Mouse (Mus musculus) adrenal gland, postnatal 4 days (tissue): ENCODE data around the gene Chst15. TPM values are rescaled to one million over a fixed set of nuclear protein-coding genes. Genes with fewer than 3 reads are reported as not detected.

Experiments used
- DNase-seq, 2 experiments: peaks; one replicate each; pipeline ENCODE4 v3.0.0; 2021 to 2022; ENCODE audit warnings: low spot score in 2 of 2, mixed read lengths in 2 of 2
- total RNA-seq, 2 experiments: library from RNA; stranded (reverse); gene quantifications; 2 replicates each; pipeline ENCODE4 v1.2.3; 2021

Gene Chst15
- total RNA-seq, 2 experiments from 2014 or later, result 47.3 to 48.6 TPM

GRCm38 (mm10) chr7:132267721-132268498 is 49.1 kb downstream of the Chst15 start:
- DNase-seq, result no peak

- no peak for DNase-seq
Measured at GRCm38 (mm10) chr7:132264763-132265162, 52.3 kb downstream of the Chst15 start.

- no peak for DNase-seq
Measured at GRCm38 (mm10) chr7:132263186-132263585, 53.8 kb downstream of the Chst15 start.

GRCm38 (mm10) chr7:132262696-132263095 is 54.3 kb downstream of the Chst15 start:
- no peak for DNase-seq

- DNase-seq, result no peak
Measured at GRCm38 (mm10) chr7:132261885-132262284, 55.1 kb downstream of the Chst15 start.

DNA sequence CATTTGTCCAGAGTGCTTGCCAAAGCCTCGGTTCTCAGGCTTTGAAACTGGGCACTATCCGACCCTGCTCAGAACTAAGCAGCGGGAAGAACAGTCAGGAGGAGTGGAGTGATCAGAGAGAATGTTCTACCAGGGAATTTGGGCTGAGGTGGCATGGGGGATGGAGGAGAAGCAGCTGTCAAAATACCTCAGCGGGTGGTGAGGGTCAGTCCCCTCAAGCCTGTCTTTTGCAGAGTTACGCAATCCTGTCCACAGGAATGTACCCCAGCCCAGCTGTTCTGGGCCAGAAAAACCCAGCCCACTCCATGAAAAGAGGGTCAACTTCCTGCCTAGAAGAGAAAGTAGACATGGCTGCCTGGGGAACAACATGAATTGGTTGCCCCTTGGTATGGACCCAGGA is 56.4 kb downstream of the Chst15 start:
- no peak for DNase-seq

- DNase-seq, result no peak
Measured at GRCm38 (mm10) chr7:132258817-132259216, 58.2 kb downstream of the Chst15 start.

- no peak for DNase-seq
Measured at GRCm38 (mm10) chr7:132258216-132258615, 58.8 kb downstream of the Chst15 start.

- no peak for DNase-seq
Measured at GRCm38 (mm10) chr7:132253513-132253912, 63.5 kb downstream of the Chst15 start.

GRCm38 (mm10) chr7:132253078-132253477 is 64.0 kb downstream of the Chst15 start:
- no peak for DNase-seq

DNA sequence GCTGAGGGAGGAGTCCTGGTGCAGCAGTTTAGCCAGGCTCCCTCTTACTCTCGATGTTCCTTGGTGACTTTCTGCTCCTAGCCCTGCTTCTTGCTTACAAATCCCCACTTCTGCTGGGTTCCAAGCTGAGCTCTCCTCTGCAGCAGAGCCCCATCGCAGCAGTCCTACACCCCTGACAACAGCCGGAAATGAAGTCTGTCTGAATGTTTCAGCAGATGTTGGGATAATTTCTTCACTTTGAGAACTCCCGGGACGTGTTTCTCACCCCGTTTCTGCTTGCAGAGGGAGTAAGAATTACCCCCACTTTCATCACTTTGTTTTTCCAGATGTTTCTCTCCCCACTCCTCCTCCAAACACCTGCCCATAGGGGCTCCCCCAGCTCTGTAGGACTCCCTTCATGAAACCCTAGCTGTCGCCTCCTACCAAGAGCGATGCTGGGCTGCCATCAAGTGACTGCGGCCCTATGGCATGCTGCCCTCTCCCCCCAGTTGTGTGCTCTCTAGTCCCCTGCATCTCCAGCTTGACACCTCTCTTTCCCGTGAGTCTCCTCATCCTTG is 67.4 kb downstream of the Chst15 start:
- DNase-seq, result no peak

DNA sequence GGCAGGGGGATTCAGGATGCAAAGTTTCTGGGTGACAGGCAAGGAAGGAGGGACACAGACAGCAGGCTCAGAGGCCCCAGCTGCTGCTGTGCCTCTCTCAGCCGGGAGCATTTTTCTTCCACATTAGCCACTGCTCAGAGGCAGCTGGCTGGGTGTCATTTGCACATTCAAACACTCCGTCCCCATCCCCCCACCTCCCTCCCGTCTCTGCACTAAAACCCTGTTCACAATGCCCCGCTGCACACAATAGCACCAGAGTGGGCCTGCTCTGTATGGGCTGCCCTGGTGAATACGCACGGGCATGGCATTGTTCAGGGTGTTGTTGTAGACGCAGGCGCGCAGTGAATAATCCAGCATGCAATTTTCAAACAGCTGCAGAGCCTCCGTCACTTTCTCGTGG is 69.5 kb downstream of the Chst15 start:
- DNase-seq, result no peak

DNA sequence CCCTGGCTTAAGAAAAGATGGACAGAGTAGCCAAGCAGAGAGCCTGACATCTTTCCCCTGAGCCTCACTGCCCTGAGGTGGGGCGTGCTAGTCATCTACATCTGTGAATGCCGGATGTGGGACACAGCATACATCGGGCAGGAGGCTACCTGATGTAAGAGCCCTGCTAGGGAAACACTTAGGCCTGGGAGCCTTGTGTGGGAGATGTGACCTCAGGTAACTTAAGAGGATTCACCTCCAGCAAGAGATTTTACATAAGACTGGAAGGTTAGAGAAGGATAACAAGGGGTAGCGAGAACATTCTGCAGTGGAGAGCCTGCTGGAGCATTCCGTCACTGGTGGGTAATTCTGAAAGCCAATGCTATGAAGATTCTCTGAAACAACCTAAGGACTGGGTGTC is 69.9 kb downstream of the Chst15 start:
- no peak for DNase-seq

- no peak for DNase-seq
Measured at GRCm38 (mm10) chr7:132245730-132246129, 71.3 kb downstream of the Chst15 start.

DNA sequence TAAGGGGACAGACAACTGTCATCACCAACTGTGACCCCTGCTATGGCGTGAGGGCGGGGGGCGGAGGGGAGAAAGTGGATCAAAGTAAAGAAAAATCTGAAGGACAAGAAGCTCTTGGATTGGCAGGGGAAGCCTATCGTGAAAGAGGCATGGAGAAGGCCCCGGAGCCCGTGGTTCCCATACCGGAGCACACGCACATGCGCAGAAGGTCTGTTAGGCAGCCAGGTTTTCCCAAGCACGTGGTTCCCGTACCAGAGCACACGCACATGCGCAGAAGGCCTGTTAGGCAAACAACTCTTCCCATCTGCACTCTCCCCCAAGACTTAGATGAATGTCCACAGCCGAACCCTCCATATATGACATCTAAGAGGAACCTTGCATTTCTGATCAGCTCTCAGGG is 72.4 kb downstream of the Chst15 start:
- DNase-seq, result no peak

- DNase-seq, result no peak
Measured at GRCm38 (mm10) chr7:132243225-132243624, 73.8 kb downstream of the Chst15 start.

GRCm38 (mm10) chr7:132242617-132243141 is 74.3 kb downstream of the Chst15 start:
- no peak for DNase-seq

GRCm38 (mm10) chr7:132238921-132239320 is 78.1 kb downstream of the Chst15 start:
- no peak for DNase-seq

- DNase-seq, result no peak
Measured at GRCm38 (mm10) chr7:132237191-132237590, 79.8 kb downstream of the Chst15 start.

- no peak for DNase-seq
Measured at GRCm38 (mm10) chr7:132236789-132237188, 80.2 kb downstream of the Chst15 start.

DNA sequence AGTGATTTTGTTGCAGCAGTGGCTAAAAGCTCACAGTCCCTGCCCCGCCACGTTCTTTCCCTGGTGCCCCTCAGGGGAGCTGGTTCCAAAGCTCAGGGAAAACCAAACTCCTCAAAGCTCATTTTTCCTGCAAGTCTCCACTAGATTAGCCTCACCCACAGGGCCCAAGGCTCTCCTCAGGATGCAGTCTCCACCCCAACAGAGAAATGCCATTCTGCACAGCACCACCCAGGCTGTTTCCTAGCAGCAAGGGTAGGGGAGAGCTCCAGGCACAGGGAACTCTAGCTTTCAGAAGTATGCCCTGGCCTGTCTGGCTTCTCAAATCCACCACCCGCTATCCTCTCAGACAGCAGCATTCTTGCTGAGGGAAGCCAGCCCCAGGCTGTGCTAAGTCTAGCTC is 82.8 kb downstream of the Chst15 start:
- DNase-seq, result no peak

GRCm38 (mm10) chr7:132233732-132234131 is 83.3 kb downstream of the Chst15 start:
- DNase-seq, result no peak

GRCm38 (mm10) chr7:132232937-132233336 is 84.1 kb downstream of the Chst15 start:
- no peak for DNase-seq
